Mouse (Mus musculus) lung, postnatal 36 days (tissue): ENCODE measurements around the gene Extl1.
A peak's percentile ranks its signal among the peaks of the same experiment; 100 is the strongest.

ENCODE experiments used
- DNase-seq: peaks from one replicate; pipeline ENCODE4 v3.0.0; 2022; ENCODE audit warnings: mixed read lengths

The Extl1 gene

DNA sequence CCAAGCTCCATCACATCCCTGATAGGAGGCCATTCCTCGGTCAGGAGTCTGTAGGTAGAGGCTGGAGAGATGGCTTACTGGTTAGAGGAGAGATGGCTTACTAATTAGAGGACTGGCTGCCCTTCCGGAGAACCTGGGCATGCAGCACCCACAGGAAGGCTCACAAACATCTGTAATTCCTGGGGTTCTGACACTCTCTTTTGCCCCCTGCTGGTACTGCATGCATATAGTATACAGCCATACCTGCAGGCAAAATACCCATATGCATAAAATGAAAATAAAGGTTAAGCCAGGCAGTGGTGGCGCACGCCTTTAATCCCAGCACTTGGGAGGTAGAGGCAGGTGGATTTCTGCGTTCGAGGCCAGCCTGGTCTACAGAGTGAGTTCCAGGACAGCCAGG, 3.6 kb upstream of the Extl1 start:
- DNase-seq: peak; percentile 57

- DNase-seq: no peak
Measured at GRCm38 (mm10) chr4:134379510-134379909, 4.1 kb downstream of the Extl1 start.

GRCm38 (mm10) chr4:134378089-134378615, 5.5 kb downstream of the Extl1 start:
- DNase-seq: no peak

- no peak for DNase-seq
Measured at GRCm38 (mm10) chr4:134374306-134374705, 9.3 kb downstream of the Extl1 start.

- no peak for DNase-seq
Measured at GRCm38 (mm10) chr4:134373295-134373694, 10.4 kb downstream of the Extl1 start.

DNA sequence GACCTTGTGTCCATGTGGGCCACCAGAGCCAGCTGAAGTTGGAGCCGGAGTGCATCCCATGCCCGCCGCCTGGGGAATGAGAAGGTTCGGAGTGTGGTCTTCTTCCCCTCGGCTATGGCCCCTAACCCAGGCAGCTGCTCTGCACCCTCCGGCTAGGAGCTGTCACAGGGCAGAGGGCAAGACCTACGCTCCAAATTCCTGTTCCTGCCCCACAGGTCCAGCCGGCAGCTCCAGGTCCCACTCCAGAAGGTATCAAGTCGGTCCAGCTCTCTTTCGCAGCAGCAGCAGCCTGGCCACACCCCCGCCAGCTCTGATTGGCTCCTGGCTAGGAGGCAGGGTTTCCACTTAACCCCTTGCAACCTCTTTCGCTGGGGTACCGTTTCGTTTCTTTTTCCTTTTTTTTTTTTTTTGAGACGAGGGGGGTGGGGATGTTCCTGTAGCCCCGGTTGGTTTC, 11.3 kb downstream of the Extl1 start:
- peak; percentile 91 for DNase-seq

DNA sequence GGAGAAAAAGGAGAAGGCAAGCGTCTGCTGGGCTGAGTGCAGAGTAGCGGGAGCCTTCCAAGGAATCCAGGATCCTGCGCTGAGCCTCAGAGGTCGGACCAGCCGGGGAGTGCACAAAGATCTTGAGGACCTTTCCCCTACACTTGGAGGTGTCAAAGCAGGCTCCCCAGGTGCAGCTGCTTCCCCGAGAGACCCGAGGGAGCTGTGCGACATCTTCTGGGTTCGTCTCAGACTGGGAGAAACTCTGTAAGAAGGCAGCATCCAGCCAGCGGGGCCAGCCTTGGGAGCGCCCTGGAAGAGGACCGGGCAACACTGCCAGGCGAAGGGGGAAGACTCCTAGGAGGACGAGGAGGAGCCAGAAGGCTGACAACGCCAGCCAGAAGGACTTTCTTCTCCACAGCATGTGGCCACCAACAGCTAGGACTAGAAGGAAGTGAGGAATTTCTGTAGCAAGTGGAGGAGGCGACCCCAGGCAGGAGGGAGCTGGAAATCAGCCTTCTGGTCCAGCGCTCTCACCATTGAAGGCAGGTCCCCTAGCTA, 12.3 kb downstream of the Extl1 start:
- no peak for DNase-seq

- no peak for DNase-seq
Measured at GRCm38 (mm10) chr4:134370649-134371221, 12.9 kb downstream of the Extl1 start.

- no peak for DNase-seq
Measured at GRCm38 (mm10) chr4:134365280-134365679, 18.4 kb downstream of the Extl1 start.

GRCm38 (mm10) chr4:134362586-134362985, 21.1 kb downstream of the Extl1 start:
- peak; percentile 69 for DNase-seq

DNA sequence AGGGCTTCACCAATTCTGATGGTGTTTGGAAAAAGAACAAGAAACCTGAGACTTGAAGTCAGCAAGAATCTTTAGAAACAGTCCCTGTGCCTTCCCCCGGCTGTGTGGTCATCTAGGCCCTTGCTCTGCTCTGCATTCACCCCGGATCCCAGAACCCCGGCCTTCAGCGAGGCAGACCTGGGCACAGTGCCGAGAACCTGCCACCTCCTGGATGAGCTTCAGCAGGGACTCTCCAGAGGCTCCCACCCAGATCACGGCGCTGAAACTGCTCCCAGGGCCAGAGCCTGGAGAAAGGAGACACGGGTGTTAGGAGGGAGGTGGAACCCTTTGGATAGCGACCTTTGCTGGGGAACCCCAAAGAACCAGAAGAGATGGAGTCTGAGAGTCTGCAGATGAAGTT, 21.5 kb downstream of the Extl1 start:
- DNase-seq: no peak

DNA sequence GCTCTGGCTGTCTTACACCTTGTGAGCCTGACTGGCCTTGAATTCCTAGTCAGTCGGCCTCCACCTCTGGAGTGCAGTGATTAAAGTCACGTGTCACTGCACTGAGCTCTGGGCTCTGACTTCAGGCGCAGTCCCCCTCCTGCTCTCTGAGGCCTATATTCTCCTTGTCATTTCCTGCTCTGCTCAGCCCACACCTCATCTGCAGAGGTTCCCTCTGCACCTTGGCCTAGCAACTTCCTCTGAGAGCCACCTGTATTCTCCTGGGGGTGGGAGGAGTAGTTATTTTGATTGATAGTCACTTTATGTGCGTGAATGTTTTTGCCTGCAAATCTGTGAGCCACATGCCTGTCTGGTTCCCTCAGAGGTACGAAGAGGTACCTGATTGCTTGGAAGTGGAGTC, 22.4 kb downstream of the Extl1 start:
- DNase-seq: no peak

GRCm38 (mm10) chr4:134359649-134360048, 24.0 kb downstream of the Extl1 start:
- no peak for DNase-seq

- DNase-seq: no peak
Measured at GRCm38 (mm10) chr4:134357461-134357771, 26.2 kb downstream of the Extl1 start.

GRCm38 (mm10) chr4:134356591-134357460, 26.8 kb downstream of the Extl1 start:
- peak; percentile 89 for DNase-seq

GRCm38 (mm10) chr4:134355841-134356452, 27.7 kb downstream of the Extl1 start:
- peak; percentile 77 for DNase-seq

- no peak for DNase-seq
Measured at GRCm38 (mm10) chr4:134353527-134354409, 29.9 kb downstream of the Extl1 start.

DNA sequence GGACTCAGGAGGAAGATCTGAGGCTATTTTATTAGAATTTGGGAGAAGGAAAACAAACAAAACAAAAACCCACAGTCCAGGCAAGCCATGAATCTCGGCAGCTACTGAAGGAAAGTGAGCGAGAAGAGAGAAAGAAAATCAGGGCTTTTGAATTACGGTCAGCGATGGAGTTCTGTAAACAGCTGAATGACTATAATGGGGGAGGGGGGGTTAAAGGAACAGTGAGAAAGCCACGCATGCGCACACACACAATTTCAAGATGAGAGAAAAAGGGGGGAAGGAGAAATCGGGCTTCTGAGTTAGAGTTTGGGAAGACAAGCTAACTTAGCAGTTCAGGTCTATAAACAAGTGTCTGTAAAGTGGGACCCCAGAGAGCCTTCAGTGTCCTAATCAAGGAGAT, 30.7 kb downstream of the Extl1 start:
- DNase-seq: no peak

DNA sequence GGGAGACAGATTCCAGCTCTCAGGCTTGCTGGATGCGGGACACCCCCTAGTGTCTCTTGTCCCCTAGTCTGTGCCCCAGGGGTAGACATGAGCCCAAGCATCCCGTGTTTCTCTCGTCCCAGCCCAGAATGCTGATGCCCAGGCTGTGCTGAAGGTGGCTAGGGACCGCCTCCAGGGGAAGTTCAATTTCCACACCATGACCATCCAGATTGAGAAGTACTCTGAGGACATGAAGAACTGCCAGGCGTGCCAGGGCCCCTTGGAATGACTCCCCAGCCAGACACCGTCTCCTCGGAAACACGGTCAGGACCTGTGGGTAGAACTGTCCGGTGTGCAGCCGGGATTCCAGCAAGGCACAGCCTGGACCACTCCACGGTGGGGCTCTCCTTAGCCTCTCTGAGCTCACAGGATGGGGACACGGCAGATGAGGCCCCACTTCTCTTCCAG, 31.4 kb downstream of the Extl1 start:
- DNase-seq: no peak

DNA sequence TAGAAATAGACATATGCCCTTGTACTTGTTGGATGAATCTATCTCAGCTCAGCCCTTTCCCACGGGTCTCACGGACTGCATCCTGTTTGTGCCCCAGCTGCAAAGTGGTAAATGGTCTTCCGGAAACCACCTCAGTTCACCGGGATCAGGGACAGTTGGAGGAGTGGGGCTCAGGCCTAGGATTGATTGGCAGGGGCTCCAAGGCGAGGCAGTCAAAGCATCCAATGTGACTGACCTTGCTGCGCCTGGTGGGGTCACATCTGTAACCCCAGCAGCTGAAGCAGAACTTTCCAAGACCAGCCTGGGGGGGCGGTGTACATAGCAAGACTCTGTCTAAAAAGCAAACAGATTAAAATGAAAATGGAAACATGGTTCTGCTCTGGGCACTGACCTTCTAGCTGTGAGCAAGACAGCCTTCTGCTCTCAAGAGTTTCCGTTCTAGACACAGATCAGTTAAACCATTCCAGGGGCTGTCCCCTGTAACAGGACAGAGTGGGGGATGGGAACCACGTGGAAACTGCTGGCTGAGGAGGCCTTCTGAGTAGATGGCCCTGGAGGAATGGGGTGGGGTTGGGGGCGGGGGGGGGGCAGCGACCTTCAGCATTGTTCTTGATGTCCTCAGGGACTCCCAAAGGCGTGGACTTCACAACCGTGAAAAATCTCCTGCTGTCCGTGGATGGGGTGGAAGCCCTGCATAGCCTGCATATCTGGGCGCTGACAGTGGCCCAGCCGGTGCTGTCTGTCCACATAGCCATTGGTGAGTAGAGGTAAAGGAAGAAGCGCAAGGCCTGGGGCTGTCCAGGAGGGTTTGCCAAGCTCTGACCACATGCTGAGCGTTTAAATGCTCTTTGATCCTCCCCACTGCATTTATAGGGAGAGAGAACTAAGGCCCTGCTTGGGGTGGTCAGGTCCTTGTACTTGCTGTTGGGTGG, 32.1 kb downstream of the Extl1 start:
- DNase-seq: no peak

DNA sequence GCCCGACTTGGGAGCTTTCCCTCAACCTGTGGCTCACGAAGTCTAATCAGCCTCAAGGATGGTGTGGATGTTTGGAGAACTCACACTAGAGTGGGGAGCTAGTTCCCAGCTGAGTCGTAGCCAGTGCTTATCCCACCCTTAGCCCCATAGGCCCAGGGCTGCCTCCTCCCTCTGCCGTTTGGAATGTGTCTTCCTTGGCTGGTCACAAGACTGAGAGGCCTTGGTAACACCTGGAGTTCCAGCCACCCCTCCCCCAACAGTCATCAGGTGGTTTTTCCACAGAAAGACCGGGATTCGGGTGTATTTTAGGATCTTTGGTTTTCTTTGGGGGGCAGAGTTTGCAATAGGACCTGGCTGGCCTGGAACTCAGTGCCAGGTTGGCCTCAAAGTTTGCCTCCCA, 33.0 kb downstream of the Extl1 start:
- no peak for DNase-seq
